Mouse (Mus musculus) heart, adult 2 months (tissue): ENCODE measurements at regions not wholly inside any gene's neighbourhood (a gene's known extent, or its start where the extent isn't known, plus 50 kb on each side); places are given as distances from the start of the nearest gene placed in this dataset.

Experiments
- CTCF ChIP-seq: fragments of 200-600 bp; IDR thresholded peaks from 2 replicates; pipeline ENCODE4 v1.8.1; 2022; ENCODE audit warnings: antibody characterized with exemption, mild to moderate bottlenecking, moderate library complexity
- EP300 ChIP-seq: fragments of 200-500 bp; IDR thresholded peaks from 2 replicates; pipeline ENCODE4 v1.6.1; 2011; ENCODE audit warnings: low read depth, low read length, control low read depth; ENCODE audit not compliant: insufficient read depth

GRCm38 (mm10) chr14:61683791-61684411 lies 76.6 kb downstream of the Kcnrg start:
- TF ChIP-seq CTCF (no peak), EP300 (no peak)
